Mouse (Mus musculus) liver, adult 2 months (tissue): ENCODE measurements around the gene Mtmr4. TPM values are rescaled to one million over a fixed set of nuclear protein-coding genes. Genes with fewer than 3 reads are reported as not detected.
A peak's percentile ranks its signal among the peaks of the same experiment; 100 is the strongest.

Experiments
- DNase-seq: peaks from one replicate; pipeline ENCODE4 v3.0.0-alpha.2; 2011; ENCODE audit warnings: low read depth, low spot score; ENCODE audit errors: extremely low read depth
- H3K27ac ChIP-seq: fragments of 200-500 bp; replicated peaks from 2 replicates; pipeline ENCODE4 v1.5.1; 2012; ENCODE audit warnings: low read depth, mild to moderate bottlenecking, control low read depth, inconsistent platforms, low read length; ENCODE audit not compliant: insufficient read depth
- H3K27me3 ChIP-seq: fragments of 200-500 bp; 2 replicates; pipeline ENCODE4 v1.6.1; 2012; ENCODE audit warnings: mild to moderate bottlenecking, moderate library complexity, low read length, inconsistent platforms; ENCODE audit not compliant: control insufficient read depth, insufficient read depth
- H3K36me3 ChIP-seq: fragments of 200-500 bp; 2 replicates; pipeline ENCODE4 v1.6.1; 2012; ENCODE audit warnings: low read length, inconsistent platforms; ENCODE audit not compliant: control insufficient read depth, insufficient read depth
- H3K4me1 ChIP-seq: fragments of 200-500 bp; 2 replicates; pipeline ENCODE4 v1.6.1; 2011; ENCODE audit warnings: low read length; ENCODE audit not compliant: control insufficient read depth, insufficient read depth
- H3K4me3 ChIP-seq: fragments of 200-500 bp; 2 replicates; pipeline ENCODE4 v1.5.1; 2011; ENCODE audit warnings: low read depth, mild to moderate bottlenecking, control low read depth, low read length, moderate library complexity; ENCODE audit not compliant: insufficient read depth
- H3K79me2 ChIP-seq: fragments of 200-500 bp; 2 replicates; pipeline ENCODE4 v1.6.1; 2012; ENCODE audit warnings: inconsistent platforms, mild to moderate bottlenecking, low read length, moderate library complexity; ENCODE audit not compliant: control insufficient read depth, insufficient read depth
- H3K9ac ChIP-seq: fragments of 200-500 bp; 2 replicates; pipeline ENCODE4 v1.6.1; 2012; ENCODE audit warnings: low read depth, mild to moderate bottlenecking, control low read depth, inconsistent platforms, low read length
- CTCF ChIP-seq: fragments of 200-500 bp; IDR thresholded peaks from 2 replicates; pipeline ENCODE4 v1.5.1; 2011; ENCODE audit warnings: low read depth, low read length, control low read depth
- POLR2A ChIP-seq: fragments of 200-500 bp; IDR thresholded peaks from 2 replicates; pipeline ENCODE4 v1.6.1; 2011; ENCODE audit warnings: low read length, control low read depth; ENCODE audit not compliant: insufficient read depth; ENCODE audit errors: extremely low read depth
- WGBS: fragments of 180-500 bp; shearing (Covaris S2); methylation state at CpG from one replicate; pipeline ENCODE4 v1.1.7; 2018; 5-methylcytosine and 5-hydroxymethylcytosine counted together
- polyA plus RNA-seq: library from polyadenylated mRNA; depleted of rRNA; stranded (reverse); fragments of >200 nt; gene quantifications from 2 replicates; pipeline ENCODE4 v1.2.3, GENCODE M21; 2012
- total RNA-seq: library from RNA; depleted of rRNA; stranded (reverse); fragments of >200 nt; gene quantifications from 2 replicates; pipeline ENCODE4 v1.2.3, GENCODE M21; 2014

Mtmr4 gene
- total and polyA plus RNA-seq, 2 experiments: 13.4 to 18.1 TPM

GRCm38 (mm10) chr11:87616790-87617474 lies 25.0 kb downstream of the Mtmr4 start, which contains the start of gene Hsf5:
Gene Hsf5, plus strand, starts transcription at chr11:87617164.
- Histone ChIP-seq H3K4me3 (no peak within 1 kb of the TSS), H3K27me3 (no peaks in the 10 kb centered on the region), H3K4me1 (no peaks in the 10 kb centered on the region), H3K27ac (no peak within 1 kb of the TSS), H3K36me3 (peaks cover 62% of the 10 kb centered on the region), H3K79me2 (no peaks in the 10 kb centered on the region), H3K9ac (no peak within 1 kb of the TSS)
- DNase-seq: no peak
- 96% methylated on average over 69 of the region's 69 CpGs for WGBS
- TF ChIP-seq POLR2A (no peak), CTCF (no peak)

- H3K36me3 ChIP-seq: peaks cover 61% of the 10 kb centered on the region
Measured at GRCm38 (mm10) chr11:87617606-87618005, 25.6 kb downstream of the Mtmr4 start.

GRCm38 (mm10) chr11:87623160-87623559 lies 31.2 kb downstream of the Mtmr4 start:
- TF ChIP-seq CTCF (no peak), POLR2A (no peak)
- peaks cover 34% of the 10 kb centered on the region for H3K36me3 ChIP-seq
- DNase-seq: no peak
- no peak overlapping the region for H3K9ac ChIP-seq
- H3K79me2 ChIP-seq: no peaks in the 10 kb centered on the region
- no peak overlapping the region for H3K4me3 ChIP-seq
- 90% methylated on average over 4 of the region's 4 CpGs for WGBS
- no peaks in the 10 kb centered on the region for H3K4me1 ChIP-seq
- no peak overlapping the region for H3K27ac ChIP-seq
- H3K27me3 ChIP-seq: no peaks in the 10 kb centered on the region

More at GRCm38 (mm10) chr11:87617606-87618005, 25.6 kb downstream of the Mtmr4 start:
- Histone ChIP-seq H3K79me2 (no peaks in the 10 kb centered on the region), H3K9ac (no peak overlapping the region), H3K4me1 (no peaks in the 10 kb centered on the region), H3K27ac (no peak overlapping the region), H3K27me3 (no peaks in the 10 kb centered on the region), H3K4me3 (no peak overlapping the region)
- no peak for TF ChIP-seq CTCF
- TF ChIP-seq POLR2A: no peak
- 96% methylated on average over 32 of the region's 32 CpGs for WGBS
- no peak for DNase-seq

- no peaks in the 10 kb centered on the region for H3K4me1 ChIP-seq
- TF ChIP-seq CTCF: peak; percentile 78
- TF ChIP-seq POLR2A: no peak
- 32% methylated on average over 10 of the region's 10 CpGs for WGBS
Measured at GRCm38 (mm10) chr11:87629859-87630258, 37.9 kb downstream of the Mtmr4 start.

GRCm38 (mm10) chr11:87638793-87639192 lies 46.8 kb downstream of the Mtmr4 start:
- H3K9ac ChIP-seq: peak overlapping the region; percentile 70
- peaks cover 2% of the 10 kb centered on the region; the same call in 1 of the 2 replicates for H3K4me1 ChIP-seq
- H3K36me3 ChIP-seq: peaks cover under 1% of the 10 kb centered on the region; the same call in 1 of the 2 replicates
- peak overlapping the region; percentile 48 for H3K4me3 ChIP-seq
- H3K79me2 ChIP-seq: no peaks in the 10 kb centered on the region
- no peak overlapping the region for H3K27ac ChIP-seq
- no peak for TF ChIP-seq CTCF
- no peak for TF ChIP-seq POLR2A
- no peak for DNase-seq
- 36% methylated on average over 2 of the region's 2 CpGs for WGBS
- H3K27me3 ChIP-seq: no peaks in the 10 kb centered on the region

More at GRCm38 (mm10) chr11:87629859-87630258, 37.9 kb downstream of the Mtmr4 start:
- Histone ChIP-seq H3K4me3 (no peak overlapping the region), H3K79me2 (no peaks in the 10 kb centered on the region), H3K36me3 (peaks cover 6% of the 10 kb centered on the region), H3K9ac (no peak overlapping the region), H3K27me3 (no peaks in the 10 kb centered on the region), H3K27ac (no peak overlapping the region)
- DNase-seq: peak; percentile 39

- no peak overlapping the region for H3K27ac ChIP-seq
- peaks cover 2% of the 10 kb centered on the region; the same call in 1 of the 2 replicates for H3K4me1 ChIP-seq
- no peaks in the 10 kb centered on the region for H3K27me3 ChIP-seq
- under 1% methylated on average over 29 of the region's 29 CpGs for WGBS
- no peaks in the 10 kb centered on the region for H3K79me2 ChIP-seq
- peak; percentile 50 for DNase-seq
- TF ChIP-seq POLR2A (no peak), CTCF (no peak)
- peak overlapping the region; percentile 48 for H3K4me3 ChIP-seq
- no peaks in the 10 kb centered on the region; the same call in 1 of the 2 replicates for H3K36me3 ChIP-seq
- H3K9ac ChIP-seq: peak overlapping the region; percentile 70
Measured at GRCm38 (mm10) chr11:87639206-87639605, 47.2 kb downstream of the Mtmr4 start.
